Mouse (Mus musculus): ENCODE measurements around the gene Pax6. TPM values are rescaled to one million over a fixed set of nuclear protein-coding genes. Genes with fewer than 3 reads are reported as not detected.

Gene Pax6
- polyA plus RNA-seq, 1 experiment from 2014 or later, result 0.63 TPM

GRCm38 (mm10) chr2:105679331-105679730, 10.6 kb downstream of the Pax6 start:
- ATAC-seq (ENCODE audit: low FRiP score, low TSS enrichment), result no peak
- Histone ChIP-seq H3K4me1 (replicated peaks; ENCODE audit: control insufficient read depth, insufficient read depth) (no peaks in the 10 kb centered on the region; the same call in 1 of the 2 replicates), H3K36me3 (ENCODE audit: control insufficient read depth, insufficient read depth, low read length) (no peaks in the 10 kb centered on the region), H3K4me2 (replicated peaks; ENCODE audit: low read depth) (no peak overlapping the region), H3K27me3 (ENCODE audit: control insufficient read depth, insufficient read depth, low read length) (peaks cover 35% of the 10 kb centered on the region), H3K27ac (replicated peaks) (no peak overlapping the region), H3K4me3 (ENCODE audit: low read depth, low read length) (no peak overlapping the region), H3K9ac (ENCODE audit: low read length) (no peak overlapping the region), H3K9me3 (ENCODE audit: control insufficient read depth, low read length) (no peaks in the 10 kb centered on the region)
- WGBS, result 0% methylated on average over 2 of the region's 2 CpGs
- TF ChIP-seq EP300 (optimal IDR thresholded peaks at IDR 0.05), result no peak
- no peak for TF ChIP-seq CTCF (IDR thresholded peaks at IDR 0.05; ENCODE audit: low read depth)
- no peak for DNase-seq (ENCODE audit: low spot score)

DNA sequence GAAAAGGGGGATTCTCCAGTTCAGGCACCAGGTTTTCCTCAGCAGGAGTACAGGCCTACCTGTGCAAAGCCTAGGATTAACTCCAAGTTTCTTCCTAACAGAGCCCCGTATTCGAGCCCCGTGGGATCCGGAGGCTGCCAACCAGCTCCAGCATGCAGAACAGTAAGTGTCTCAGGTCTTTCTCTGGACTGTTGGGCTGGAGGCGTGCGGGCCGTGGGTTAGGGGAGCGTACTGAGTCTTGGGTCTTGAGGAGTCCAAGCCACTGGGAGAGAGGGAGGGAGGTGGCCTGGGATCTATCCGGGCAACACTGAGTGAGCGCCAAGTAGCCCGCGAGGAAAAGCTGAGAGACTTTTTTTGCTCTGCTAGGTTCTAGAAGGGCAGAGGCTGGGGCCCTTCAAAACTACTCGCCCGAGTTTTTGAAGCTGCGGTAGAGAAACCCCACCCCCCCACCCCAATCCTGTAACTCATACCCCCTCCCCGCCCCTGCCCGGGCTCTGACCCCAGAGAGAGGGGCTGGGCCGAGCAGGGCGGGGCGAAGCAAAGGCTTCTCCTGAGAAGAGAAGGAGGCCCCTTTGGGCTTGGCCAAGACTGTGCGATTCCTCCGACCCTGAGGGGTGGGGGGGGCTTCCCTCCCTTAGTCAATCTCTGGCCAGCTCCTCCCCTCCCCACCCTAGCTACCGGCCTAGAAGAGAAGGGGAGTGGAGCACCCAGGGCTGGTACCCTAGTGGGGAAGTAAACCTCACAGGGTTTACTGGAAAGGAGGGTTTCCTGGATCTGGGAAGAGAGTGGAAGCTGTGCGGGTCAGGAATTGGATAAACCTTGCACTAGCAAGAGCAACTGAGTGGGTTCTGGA, 11.7 kb downstream of the Pax6 start:
- no peak overlapping the region for H3K9ac ChIP-seq (ENCODE audit: low read length)
- 2% methylated on average over 21 of the region's 24 CpGs for WGBS
- no peak overlapping the region for H3K4me3 ChIP-seq (ENCODE audit: low read depth, low read length)
- no peaks in the 10 kb centered on the region for H3K9me3 ChIP-seq (ENCODE audit: control insufficient read depth, low read length)
- no peak for TF ChIP-seq EP300 (optimal IDR thresholded peaks at IDR 0.05)
- TF ChIP-seq CTCF (IDR thresholded peaks at IDR 0.05; ENCODE audit: low read depth), result no peak
- DNase-seq (ENCODE audit: low spot score), result peak; percentile 21
- ATAC-seq (ENCODE audit: low FRiP score, low TSS enrichment), result peak; percentile 7; the same call in 1 of the 2 replicates
- H3K27me3 ChIP-seq (ENCODE audit: control insufficient read depth, insufficient read depth, low read length), result peaks cover 25% of the 10 kb centered on the region; the same call in 1 of the 2 replicates
- H3K36me3 ChIP-seq (ENCODE audit: control insufficient read depth, insufficient read depth, low read length), result no peaks in the 10 kb centered on the region
- H3K4me2 ChIP-seq (replicated peaks; ENCODE audit: low read depth), result no peak overlapping the region
- no peak overlapping the region for H3K27ac ChIP-seq (replicated peaks)
- H3K4me1 ChIP-seq (replicated peaks; ENCODE audit: control insufficient read depth, insufficient read depth), result no peaks in the 10 kb centered on the region

DNA sequence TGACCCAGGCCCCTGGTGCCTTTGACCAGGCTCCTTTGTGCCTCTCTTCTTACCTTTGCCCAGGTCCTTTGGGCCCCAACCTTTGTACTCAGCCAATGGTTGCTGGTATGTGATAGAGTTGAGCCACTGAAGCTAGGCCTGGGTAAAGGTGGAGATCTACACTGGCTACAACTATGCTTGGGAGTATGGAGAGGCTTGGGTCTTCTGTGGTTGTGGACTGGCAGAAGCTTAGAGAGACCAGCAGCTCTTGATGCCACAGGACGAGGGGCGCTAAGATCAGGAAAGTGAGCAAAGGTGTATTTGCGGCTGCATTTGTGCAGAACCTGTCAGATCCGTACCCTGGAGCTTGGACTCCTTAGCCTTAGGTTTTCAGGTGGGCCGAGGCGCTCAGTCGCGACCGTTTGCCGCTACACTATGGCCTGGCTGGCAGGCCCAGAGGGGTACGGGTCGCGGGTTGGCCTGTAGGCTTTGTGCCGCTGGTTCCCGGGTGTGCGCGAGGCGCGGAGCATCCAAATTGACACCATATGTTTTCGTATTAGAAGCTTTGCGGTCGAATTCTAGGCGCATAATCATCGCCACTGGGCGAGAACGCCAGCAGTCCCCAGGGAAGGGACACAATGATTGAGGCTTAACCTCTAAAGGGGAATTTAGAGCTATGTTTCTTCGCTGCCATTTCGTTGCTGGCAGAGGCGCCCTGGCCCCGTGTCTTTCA, 12.5 kb downstream of the Pax6 start:
- Histone ChIP-seq H3K36me3 (ENCODE audit: control insufficient read depth, insufficient read depth, low read length) (no peaks in the 10 kb centered on the region), H3K9ac (ENCODE audit: low read length) (no peak overlapping the region), H3K4me2 (replicated peaks; ENCODE audit: low read depth) (no peak overlapping the region), H3K27me3 (ENCODE audit: control insufficient read depth, insufficient read depth, low read length) (peaks cover 21% of the 10 kb centered on the region; the same call in 1 of the 2 replicates), H3K27ac (replicated peaks) (no peak overlapping the region), H3K9me3 (ENCODE audit: control insufficient read depth, low read length) (no peaks in the 10 kb centered on the region), H3K4me1 (replicated peaks; ENCODE audit: control insufficient read depth, insufficient read depth) (no peaks in the 10 kb centered on the region), H3K4me3 (ENCODE audit: low read depth, low read length) (no peak overlapping the region; the same call in 1 of the 2 replicates)
- TF ChIP-seq EP300 (optimal IDR thresholded peaks at IDR 0.05) (no peak), CTCF (IDR thresholded peaks at IDR 0.05; ENCODE audit: low read depth) (no peak)
- ATAC-seq (ENCODE audit: low FRiP score, low TSS enrichment) (0 out of 2 replicates have a peak, but pooled peaks have one; percentile 2), DNase-seq (ENCODE audit: low spot score) (peak; percentile 14)
- 8% methylated on average over 30 of the region's 30 CpGs for WGBS

- H3K4me3 ChIP-seq (ENCODE audit: low read depth, low read length), result peak overlapping the region; percentile 8; the same call in 1 of the 2 replicates
- H3K9ac ChIP-seq (ENCODE audit: low read length), result no peak overlapping the region
- H3K27me3 ChIP-seq (ENCODE audit: control insufficient read depth, insufficient read depth, low read length), result peaks cover 21% of the 10 kb centered on the region; the same call in 1 of the 2 replicates
- no peaks in the 10 kb centered on the region for H3K4me1 ChIP-seq (replicated peaks; ENCODE audit: control insufficient read depth, insufficient read depth)
- 2% methylated on average over 23 of the region's 23 CpGs for WGBS
- DNase-seq (ENCODE audit: low spot score) (peak; percentile 12), ATAC-seq (ENCODE audit: low FRiP score, low TSS enrichment) (no peak)
- no peaks in the 10 kb centered on the region for H3K36me3 ChIP-seq (ENCODE audit: control insufficient read depth, insufficient read depth, low read length)
- no peaks in the 10 kb centered on the region for H3K9me3 ChIP-seq (ENCODE audit: control insufficient read depth, low read length)
- TF ChIP-seq EP300 (optimal IDR thresholded peaks at IDR 0.05), result no peak
- TF ChIP-seq CTCF (IDR thresholded peaks at IDR 0.05; ENCODE audit: low read depth), result no peak
- H3K27ac ChIP-seq (replicated peaks), result no peak overlapping the region
- H3K4me2 ChIP-seq (replicated peaks; ENCODE audit: low read depth), result no peak overlapping the region
These were observed 13.4 kb downstream of the Pax6 start for GRCm38 (mm10) chr2:105682011-105682501.

DNA sequence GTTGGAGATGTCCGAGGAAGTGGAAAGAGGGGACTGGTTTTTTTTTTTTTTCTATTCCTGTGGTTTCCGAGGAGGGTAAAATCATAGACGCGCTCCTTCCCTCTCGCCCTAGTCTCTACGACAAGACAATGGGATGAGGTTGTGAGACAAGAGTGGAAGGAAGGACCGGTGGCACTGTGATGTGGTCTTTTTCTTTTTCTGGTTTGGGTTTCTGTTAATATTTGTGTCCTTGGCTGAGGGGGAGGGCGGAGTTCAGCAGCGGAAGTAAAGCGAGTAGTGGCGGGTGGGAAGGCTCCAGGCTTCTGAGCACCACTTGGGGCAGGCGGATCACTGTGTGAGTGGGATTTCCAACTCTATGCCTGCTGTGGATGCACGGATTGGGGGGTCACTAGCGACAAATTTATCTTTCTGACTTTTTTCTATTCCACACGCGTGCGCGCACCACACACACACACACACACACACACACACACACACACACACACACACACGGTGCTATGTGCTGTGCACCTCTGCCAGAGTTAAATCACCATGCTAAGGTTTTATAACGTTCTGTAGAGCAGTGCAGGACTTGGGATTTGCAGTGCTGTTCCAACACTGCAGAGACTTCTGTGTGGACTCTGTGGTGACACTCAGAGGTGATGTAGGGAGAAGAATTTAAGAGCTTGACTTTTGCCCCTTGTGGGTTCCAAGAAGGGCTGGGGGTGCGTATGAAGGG, 14.1 kb downstream of the Pax6 start:
- no peak for DNase-seq (ENCODE audit: low spot score)
- 2% methylated on average over 21 of the region's 21 CpGs for WGBS

More for the DNA sequence above, 14.1 kb downstream of the Pax6 start:
- Histone ChIP-seq H3K4me2 (replicated peaks; ENCODE audit: low read depth) (no peak overlapping the region), H3K27me3 (ENCODE audit: control insufficient read depth, insufficient read depth, low read length) (peaks cover 22% of the 10 kb centered on the region), H3K9ac (ENCODE audit: low read length) (no peak overlapping the region), H3K9me3 (ENCODE audit: control insufficient read depth, low read length) (no peaks in the 10 kb centered on the region), H3K4me3 (ENCODE audit: low read depth, low read length) (no peak overlapping the region; the same call in 1 of the 2 replicates), H3K36me3 (ENCODE audit: control insufficient read depth, insufficient read depth, low read length) (no peaks in the 10 kb centered on the region), H3K4me1 (replicated peaks; ENCODE audit: control insufficient read depth, insufficient read depth) (no peaks in the 10 kb centered on the region), H3K27ac (replicated peaks) (no peak overlapping the region)
- no peak for TF ChIP-seq EP300 (optimal IDR thresholded peaks at IDR 0.05)
- no peak for TF ChIP-seq CTCF (IDR thresholded peaks at IDR 0.05; ENCODE audit: low read depth)
- no peak for ATAC-seq (ENCODE audit: low FRiP score, low TSS enrichment)
